Mouse (Mus musculus) frontal cortex, postnatal 10 days (tissue): ENCODE results near the gene Gm21704.
"Not testable (repeated sequence)": the region's sequence is repeated elsewhere in the genome, so short reads cannot be mapped to it uniquely, and the experiment has no call there.

Source experiments
- DNase-seq, 2 experiments: peaks; one replicate each; pipeline ENCODE4 v3.0.0; 2022; ENCODE audit warnings: low spot score in 2 of 2, mixed read lengths in 1 of 2

The Gm21704 gene

DNA sequence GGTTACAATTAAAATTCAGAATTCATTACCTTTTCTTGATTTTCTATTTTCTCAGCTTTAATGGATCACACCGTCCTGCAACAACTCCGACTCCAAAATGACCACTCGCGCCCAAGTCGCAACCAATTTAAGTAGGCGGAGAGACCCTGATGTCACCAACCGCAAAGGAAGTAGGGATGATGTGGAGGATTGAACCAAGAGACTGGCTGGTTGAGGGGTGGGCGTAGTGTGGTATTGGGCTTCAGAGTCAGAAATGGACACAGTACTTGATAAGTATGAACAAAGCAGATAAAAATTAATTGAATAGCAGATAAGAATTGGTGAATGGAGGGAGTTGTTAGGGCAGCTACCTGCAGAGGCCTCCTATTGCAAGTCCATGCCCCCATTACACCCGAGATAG, at the start of gene Gm21704, which contains the start of gene Gm21708:
Gm21704 (minus strand) TSS at position 101 of the 400 bp plus-strand sequence.
Gm21708 (minus strand) TSS at position 101 of the 400 bp plus-strand sequence.
- DNase-seq, result not testable (repeated sequence)

GRCm38 (mm10) chrY:3345229-3345628, 64.7 kb downstream of the Gm21704 start, which contains the start of gene Gm21693:
Gene Gm21693 (minus strand): TSS chrY:3345329.
- DNase-seq, result not testable (repeated sequence)

GRCm38 (mm10) chrY:3340661-3341060, 69.3 kb downstream of the Gm21704 start:
- DNase-seq, result peak in 1 of 2 experiments; percentile 12
